Mouse (Mus musculus) gastrocnemius, adult 8-10 months (tissue): Measurements from ENCODE around the gene Supt6. TPM values are rescaled to one million over a fixed set of nuclear protein-coding genes. Genes with fewer than 3 reads are reported as not detected.
"Not testable (repeated sequence)": the region's sequence is repeated elsewhere in the genome, so short reads cannot be mapped to it uniquely, and the experiment has no call there.

Experiments
- DNase-seq, 2 experiments: peaks; one replicate each; pipeline ENCODE4 v3.0.0; 2022; ENCODE audit warnings: low spot score in 2 of 2
- total RNA-seq, 4 experiments: library from RNA; stranded (reverse); gene quantifications; 2 replicates each; pipeline ENCODE4 v1.2.4; 2022

Gene Supt6
- total RNA-seq, 4 experiments from 2014 or later = 27.8 to 33.0 (median 31.7) TPM

DNA sequence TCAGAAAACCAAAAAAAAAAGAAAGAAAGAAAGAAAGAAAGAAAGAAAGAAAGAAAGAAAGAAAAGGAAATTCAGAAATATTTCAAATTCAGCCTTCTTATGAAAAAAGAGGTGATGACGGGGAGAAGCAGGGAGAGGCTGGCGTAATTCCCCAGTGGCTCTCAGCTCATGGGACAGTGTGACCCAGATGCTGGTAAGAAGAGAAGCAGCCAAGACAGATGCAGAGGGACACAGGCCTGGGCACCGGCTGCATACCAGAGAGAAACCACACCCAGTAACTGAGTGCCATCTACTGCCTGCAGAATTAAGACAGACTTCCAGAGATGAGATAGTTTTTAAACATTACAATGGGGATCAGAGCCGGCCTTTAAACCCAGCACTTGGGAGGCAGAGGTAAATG is 22.2 kb downstream of the Supt6 start:
- DNase-seq = peak; percentile 31 to 49

DNA sequence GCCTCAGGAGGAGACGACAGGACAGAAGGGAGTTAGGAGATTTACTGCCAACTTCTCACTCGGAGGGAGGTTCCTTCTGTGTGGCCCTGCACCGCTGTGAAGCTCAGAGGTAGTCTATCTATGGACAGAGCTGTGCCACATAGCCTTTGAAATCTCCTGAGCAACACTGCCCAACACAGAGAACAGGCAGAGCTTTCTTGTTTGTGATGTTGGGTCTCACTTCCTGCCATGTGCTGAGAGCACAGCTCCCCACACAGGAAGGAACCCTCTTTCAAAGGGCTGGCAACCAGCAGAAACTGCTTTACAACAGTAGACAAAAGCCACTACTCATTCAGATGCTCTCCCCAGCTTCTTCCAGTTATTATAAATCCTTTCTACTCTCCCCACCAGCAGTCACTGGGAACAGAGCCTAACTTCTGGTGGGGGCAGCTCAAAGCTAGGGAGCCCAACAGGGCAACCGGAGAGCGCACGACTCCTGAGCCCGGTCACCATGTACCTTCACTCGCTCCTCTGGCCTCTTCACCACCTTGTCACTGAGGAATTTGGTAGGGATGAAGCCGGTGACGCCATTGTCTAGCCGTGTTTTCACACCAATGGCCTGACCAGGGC is 30.0 kb downstream of the Supt6 start:
- no peak for DNase-seq

DNA sequence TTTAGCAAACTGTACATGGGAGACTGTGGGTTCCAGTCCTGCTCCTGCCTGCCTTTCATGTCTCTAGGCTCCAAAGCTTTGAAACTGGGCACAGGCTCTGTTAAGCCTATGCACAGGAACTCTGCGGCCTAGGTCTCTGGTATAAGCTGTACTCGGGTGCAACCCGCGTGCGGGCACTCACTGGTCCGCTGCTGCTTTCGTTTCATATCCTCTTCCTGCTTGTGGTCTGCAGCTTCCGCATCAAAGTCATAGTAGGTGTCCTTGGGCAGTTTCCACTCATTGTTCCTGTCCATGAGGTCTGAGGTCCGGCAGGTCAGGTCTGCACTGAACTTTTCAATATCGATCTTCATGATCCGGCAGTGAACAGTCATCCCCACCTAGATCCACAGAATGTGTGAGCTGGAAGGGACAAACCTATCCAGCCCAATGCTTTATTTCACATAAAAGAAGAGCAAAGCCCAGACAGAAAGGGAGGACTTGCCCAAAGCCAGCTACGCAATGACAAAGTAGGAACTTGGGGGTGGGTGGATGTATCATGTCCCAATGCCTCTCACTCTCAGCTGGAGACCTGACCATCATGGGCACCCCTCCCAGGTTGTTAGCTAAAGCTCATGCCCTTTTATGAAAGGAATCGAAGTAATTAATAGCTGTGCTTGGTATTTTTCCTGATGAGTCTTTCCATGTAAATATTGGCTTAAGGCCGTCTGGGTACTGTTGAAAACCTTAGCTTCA is 32.5 kb downstream of the Supt6 start:
- DNase-seq = no peak

DNA sequence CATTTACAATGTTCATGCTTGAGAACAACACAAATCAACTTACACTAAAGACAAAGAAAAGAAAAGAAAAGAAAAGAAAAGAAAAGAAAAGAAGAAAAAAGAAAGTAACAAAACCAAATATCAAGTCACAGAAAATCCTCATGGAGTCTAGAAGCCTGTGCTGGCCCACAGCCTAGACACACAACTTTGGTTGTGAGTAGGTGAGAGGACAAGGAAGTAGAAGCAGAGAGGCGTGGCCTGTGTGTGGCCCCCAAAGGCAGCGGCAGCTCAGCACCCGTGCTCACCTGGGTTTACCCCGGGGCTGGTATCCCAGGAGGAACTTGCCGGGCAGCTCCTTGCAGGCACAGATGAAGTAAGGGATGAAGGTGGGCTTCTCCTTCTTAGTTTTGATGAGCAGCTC is 34.3 kb downstream of the Supt6 start:
- DNase-seq = no peak

DNA sequence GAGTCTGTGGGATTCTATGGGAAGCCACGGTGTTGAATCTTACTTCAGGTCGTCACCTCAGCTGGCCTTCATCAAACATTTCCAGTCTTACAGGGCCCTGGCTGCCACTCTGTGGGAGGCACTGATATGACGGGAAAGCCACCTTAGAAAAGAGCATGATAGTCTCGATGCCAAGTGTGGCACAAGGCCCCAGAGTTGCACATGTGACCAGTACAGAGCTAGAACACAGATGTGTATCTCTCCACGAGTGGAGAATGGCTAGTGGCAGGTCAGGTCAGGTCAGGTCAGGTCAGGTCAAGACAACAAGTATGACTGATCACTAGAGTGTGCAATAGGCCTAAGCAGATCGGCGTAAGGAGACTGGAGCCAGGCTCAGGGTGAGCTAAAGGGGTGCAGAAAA is 35.2 kb downstream of the Supt6 start:
- DNase-seq = no peak

DNA sequence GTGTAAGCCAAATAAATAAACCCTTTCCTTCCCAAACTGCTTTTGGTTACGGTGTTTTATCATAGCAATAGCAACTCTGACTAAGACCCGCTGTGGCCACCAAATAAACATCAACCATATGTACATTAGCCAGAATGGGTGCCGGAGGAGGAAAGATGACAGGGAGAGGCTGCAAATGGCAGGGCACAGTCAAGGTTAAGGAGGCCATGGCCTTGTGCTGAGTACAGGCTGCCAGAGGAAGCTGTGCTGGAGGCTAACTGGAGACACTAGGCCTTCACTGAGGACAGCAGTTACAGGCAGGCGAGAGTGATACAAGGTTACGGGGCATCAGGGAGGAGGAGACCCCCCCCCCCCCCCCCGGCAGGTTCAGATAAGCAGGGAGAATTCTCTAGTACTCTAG is 35.9 kb downstream of the Supt6 start:
- DNase-seq = no peak

DNA sequence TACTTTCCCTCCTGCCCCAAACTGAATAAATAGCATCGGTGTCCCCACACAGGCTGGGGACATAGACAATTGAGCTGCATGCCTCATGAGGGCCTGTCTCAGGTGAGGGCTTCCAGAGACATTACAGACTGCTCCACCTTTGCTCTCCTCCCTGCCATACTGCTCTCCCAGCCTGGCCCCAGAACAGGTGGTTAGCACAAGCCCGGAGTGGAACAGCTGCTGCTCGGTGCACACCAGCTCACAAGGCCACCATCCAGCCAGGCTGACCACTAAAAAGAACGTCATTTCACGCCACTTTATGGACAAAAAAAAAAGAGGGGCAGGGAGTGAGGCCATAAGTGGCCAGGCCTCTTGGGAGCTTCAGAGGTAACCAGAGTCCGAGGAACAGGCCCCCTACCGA is 38.6 kb downstream of the Supt6 start:
- DNase-seq = no peak

DNA sequence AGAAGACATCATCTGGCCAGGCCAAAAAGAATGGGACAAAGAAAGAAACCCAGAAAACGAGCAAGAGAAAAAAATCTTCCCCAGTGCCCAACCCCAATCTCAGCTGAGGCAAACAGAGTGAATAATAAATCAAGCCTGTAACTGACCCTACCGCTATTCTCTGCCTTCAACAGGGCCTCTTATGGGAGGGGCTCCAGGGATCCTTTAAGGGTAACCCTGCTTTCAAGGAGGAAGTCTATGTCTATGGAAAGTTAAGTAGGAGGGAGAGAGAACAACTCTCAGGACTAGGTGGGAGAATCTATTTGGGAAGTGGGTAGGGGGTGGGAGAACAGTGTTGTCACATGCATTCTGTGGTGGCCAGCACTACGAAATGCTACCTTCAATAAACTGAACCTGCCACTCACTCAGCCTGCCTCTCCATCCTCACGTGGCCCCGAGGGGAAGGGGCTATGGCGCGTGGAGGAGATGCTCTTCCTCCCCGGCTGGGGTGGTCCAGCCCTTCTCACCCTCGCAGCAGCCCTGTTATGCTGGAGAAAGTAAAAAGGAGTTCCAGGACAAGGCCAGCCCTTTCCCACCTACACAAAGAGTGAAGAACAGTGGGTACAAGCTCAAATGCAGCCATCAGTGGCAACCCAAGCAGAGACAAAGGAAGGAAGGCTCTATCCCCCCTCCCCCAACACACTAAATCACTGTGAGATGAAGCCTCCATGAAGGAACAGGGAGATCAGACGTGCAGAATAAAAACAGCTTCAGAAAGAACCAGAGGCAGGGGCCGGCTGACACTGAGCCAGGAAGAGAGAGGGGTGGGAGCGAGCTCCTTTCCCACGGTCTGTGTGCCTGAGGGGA is 40.2 kb downstream of the Supt6 start:
- no peak for DNase-seq

DNA sequence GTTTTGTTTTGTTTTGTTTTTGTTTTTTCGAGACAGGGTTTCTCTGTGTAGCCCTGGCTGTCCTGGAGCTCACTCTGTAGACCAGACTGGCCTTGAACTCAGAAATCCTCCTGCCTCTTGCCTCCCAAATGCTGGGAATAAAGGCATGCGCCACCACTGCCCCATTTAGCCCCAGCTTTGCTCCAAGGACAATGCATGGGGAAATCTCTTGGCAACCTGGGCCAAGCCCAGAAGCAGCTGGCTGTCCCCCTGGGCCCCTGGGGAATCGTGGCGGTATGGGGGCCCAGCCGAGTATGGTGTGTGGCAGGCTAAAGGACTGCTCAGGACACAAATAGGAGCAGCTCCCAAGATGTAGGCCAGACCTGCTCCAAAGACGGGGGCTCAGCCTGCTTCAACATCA is 41.5 kb downstream of the Supt6 start:
- no peak for DNase-seq

DNA sequence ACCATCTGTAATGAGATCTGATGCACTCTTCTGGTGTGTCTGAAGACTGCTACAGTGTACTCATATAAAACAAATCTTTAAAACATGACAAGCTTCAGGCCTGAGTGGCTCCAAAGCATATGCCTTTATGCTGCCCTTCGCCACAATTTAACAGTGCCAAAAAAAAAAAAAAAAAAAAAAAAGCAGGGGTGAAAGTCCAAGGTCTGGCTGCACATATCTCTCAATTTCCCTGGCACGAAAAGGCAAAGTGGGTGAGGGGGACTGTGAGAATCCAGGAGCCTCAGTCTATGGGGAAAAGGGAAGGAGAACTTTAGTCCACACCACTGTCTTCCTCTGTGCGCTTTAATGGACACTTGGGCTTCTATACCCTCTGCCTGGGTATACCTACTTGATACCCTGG is 43.4 kb downstream of the Supt6 start:
- no peak for DNase-seq

DNA sequence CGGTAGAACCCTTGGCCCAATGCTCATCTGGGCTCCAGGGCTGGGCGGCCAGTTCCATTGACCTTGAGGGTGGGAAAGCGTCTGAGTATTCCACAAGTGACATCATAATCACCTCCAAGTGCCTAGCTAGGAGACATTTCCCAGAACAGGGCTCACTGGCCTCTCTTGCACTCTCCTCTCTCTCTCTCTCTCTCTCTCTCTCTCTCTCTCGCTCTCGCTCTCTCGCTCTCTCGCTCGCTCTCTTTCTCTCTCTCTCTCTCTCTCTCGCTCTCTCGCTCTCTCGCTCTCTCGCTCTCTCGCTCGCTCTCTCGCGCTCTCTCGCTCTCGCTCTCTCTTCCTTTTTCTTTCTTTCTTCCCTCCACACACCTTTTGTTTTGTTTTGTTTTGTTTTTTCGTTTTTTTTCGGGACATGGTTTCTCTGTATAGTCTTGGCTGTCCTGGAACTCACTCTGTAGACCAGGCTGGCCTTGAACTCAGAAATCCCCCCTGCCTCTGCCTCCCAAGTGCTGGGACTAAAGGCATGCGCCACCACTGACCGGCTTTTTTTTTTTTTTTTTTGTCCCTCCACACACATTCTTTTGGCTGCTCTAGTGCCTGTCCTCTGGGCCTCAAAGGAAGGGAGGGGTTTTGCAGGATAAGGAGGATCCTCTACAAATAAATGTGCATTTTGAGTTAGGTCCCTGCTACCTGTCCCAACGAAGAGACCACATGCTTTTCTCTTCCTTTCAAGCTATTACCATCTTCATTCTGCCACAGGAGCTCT is 50.5 kb downstream of the Supt6 start:
- DNase-seq = no peak

DNA sequence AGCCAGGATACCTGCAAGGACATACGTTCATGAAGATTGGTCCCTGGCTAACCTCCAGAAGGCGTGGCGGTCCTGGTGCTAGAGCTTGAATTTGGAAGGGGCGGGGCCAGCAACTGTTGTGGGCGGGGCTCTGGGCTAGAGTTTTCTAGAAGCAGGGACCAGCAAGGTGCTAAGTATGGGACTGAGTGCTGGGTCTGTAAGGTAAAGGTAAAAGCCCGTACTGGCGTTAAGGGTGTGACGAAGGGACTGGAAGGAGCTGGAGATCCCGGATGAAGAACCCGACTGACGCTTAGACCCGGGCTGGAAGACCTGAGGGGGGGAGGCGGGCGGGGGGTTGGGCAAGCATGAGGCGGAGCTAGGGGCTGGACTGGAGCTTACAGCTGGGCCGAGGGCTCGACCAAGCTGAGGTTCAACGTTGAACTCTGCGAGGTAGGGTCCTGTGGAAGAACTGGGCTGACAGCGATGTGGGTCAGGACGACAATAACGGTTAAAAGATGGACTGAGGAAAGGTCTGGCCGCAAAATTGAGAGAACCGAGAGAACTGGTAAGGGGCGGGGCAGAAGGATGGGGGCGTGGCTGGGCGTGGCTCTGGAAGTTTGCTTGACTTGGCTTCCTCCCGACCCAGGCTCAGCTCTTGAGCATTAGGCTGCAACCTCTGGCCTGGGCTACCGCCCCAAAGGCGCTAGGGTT is 51.2 kb downstream of the Supt6 start:
- DNase-seq = peak; percentile 68 to 73

DNA sequence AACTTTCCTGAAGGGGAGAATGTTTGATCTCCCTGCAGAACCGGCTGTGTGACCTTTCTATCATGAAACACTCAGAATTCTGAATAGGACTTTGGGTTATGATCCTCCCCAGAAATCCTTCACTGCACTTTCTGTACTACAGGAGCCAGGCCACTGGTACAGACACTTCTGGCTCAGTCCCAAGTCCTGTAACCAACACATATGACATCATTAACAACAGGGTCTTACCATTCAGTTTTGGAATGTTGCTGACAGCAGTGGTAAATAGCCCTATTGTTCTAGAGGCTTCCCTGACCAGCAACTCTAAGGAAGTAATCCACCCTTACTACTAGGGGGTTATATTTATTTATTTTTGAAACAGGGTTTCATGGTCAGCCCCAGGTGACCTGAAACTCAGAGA is 52.7 kb downstream of the Supt6 start, which contains the start of gene Proca1:
Gene Proca1, plus strand, starts transcription at position 280 of the 400 bp plus-strand sequence.
- DNase-seq = no peak

DNA sequence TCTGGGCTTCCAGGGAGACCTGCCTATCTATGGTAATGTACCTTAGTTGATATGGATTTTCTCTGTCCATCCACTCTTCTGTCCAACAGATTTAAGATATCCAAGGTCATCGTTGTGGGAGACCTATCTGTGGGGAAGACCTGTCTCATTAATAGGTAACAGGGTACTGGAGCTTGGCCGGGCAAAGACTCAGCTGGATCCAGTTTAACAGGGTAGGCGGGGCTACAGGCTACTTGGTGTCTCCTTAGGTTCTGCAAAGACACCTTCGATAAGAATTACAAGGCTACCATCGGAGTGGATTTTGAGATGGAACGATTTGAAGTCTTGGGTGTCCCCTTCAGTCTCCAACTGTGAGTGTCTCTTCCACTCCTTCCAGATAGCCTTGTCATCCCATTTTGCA is 55.7 kb downstream of the Supt6 start:
- DNase-seq = no peak

DNA sequence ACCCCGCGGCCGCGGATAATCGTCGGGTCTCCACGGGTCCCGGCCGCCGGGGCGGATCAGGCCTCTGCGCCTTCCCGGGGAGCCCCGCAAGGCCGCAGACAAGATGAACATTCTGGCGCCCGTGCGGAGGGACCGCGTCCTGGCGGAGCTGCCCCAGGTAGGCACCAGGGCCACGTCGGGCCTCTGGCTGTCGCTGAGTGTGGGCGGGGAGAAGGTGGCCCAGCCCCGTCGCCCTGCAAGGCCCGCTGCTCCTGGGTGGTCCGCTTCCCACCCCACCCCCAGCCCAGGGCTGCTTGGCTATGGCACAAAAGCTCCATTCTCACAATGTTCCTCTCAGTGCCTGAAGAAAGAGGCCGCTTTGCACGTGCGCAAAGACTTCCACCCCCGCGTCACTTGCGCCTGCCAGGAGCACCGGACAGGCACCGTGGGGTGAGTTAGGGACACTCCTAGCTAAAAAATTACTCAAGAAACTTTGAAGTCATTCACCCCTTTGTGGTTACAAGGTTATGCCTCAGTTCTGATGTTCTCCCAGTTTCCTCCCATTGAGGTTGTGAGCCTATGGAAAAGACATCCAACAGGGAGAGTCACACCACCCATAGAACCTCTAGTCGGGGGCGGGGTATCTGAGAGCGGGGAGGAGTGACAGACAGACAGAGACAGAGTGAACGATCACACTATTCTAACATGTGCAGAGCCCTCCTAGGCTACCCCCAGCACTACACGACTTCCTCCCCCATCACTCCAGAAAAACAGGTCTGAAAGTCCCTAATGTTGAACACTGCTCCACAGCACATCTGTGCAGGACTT is 56.4 kb downstream of the Supt6 start:
- DNase-seq = peak; percentile 24 to 32

DNA sequence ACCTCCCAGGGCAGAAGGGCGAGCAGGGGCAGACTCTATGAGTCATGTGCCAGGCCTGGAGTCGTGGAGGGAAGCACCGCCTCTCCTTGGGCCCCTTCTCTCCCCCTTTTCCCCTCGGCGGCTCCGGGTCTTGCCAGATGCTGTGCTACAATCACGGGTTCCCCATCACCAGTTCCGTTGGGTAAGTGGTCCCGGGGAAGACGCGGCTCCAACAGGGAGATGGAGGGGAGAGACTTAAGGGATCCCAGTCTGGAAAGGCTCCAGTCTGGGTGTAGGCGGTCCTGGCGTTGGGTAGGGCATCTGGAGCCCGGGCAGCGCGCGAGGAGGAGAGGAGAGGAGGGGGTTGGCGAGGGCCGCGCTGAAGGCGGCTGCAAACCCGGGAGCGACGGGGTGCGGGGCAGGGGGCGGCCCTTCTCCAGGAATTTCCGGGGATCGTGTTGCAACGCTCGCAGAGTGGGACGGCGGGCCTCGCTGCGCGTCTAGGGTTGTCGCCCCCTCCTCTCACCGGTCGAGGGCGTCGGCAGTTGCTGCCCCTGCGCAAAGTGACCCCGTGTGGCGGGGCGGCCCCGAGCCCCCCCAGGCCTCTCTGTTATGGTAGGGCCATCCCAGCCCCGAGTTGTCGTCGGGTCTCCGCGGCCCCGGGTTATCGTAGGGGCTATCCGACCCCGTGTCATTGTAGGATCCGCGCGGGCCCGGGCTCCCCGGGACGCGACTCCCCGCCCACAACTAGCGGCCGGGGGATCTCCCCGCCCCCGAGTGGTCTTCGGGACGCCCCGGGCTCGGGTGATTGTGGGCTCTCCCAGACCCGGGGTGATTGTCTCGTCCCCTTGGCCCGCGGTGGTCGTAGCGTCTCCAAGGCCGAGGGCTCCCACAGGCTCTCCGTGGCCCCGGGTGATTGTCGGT is 57.2 kb downstream of the Supt6 start, which contains the start of gene Rab34:
Gene Rab34, plus strand, starts transcription at position 100 of the 903 bp plus-strand sequence.
- DNase-seq = peak in 1 of 2 experiments; percentile 43

DNA sequence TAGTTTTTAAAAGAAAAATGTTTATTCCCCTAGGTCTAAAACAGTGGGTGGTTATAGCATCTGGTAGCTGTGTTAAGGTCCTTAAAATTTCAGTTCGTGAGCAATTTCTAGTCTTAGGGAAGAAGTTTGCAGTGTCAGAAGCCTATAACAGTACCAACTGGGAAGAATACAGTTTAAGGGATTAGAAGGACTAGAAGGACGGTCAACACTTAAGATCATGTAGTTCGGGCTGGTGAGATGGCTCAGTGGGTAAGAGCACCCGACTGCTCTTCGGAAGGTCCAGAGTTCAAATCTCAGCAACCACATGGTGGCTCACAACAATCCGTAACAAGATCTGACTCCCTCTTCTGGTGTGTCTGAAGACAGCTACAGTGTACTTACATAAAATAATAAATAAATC is 61.1 kb downstream of the Supt6 start:
- not testable (repeated sequence) for DNase-seq

DNA sequence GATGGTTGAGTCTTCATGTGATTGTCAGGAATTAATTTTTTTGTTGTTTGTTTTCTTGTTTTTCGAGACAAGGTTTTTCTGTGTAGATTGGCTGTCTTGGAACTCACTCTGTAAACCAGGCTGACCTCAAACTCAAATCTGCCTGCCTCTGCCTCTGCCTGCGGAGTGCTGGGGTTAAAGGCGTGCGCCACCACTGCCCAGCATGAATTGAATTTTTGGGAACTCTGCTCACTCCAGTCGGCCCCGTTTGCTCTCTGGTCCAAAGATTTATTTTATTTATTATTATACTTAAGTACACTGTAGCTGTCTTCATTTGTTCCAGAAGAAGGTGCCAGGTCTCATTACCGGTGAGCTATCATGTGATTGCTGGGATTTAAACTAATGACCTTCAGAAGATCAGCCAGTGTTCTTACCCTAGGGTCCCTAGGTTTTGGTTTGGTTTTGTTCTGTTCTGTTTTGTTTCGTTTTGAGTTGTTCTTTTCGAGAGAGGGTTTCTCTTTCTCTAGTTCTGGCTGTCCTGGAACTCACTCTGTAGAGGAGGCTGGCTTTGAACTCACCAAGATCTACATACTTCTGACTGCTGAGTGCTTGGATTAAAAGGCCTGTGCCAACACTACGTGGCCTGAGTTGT is 61.8 kb downstream of the Supt6 start:
- no peak for DNase-seq
